Mouse (Mus musculus) kidney, postnatal 0 days (tissue): ENCODE measurements at regions not wholly inside any gene's neighbourhood (a gene's known extent, or its start where the extent isn't known, plus 50 kb on each side); places are given as distances from the start of the nearest gene placed in this dataset.

Source experiments
- ATAC-seq: fragments of 200-750 bp; cut with Nextera tagmentation; replicated peaks from 2 replicates; pipeline ENCODE4 v1.8.0; 2017; ENCODE audit warnings: low read depth, moderate number of reproducible peaks, moderate TSS enrichment, moderate library complexity; ENCODE audit not compliant: low FRiP score
- DNase-seq: peaks from one replicate; pipeline ENCODE4 v3.0.0-alpha.2; 2016; ENCODE audit warnings: low spot score
- H3K27ac ChIP-seq: fragments of 300-500 bp; sonication (generic); 2 replicates; pipeline ENCODE4 v1.5.1; 2014; ENCODE audit warnings: mild to moderate bottlenecking
- H3K27me3 ChIP-seq: fragments of 300-500 bp; sonication (generic); 2 replicates; pipeline ENCODE4 v1.6.1; 2014; ENCODE audit warnings: low read length, mixed read lengths; ENCODE audit not compliant: insufficient read depth
- H3K36me3 ChIP-seq: fragments of 300-500 bp; sonication (generic); 2 replicates; pipeline ENCODE4 v1.6.1; 2014; ENCODE audit warnings: low read length, mixed read lengths; ENCODE audit not compliant: insufficient read depth
- H3K4me1 ChIP-seq: fragments of 300-500 bp; sonication (generic); replicated peaks from 2 replicates; pipeline ENCODE4 v1.6.1; 2014; ENCODE audit warnings: antibody characterized with exemption, low read length, mixed read lengths; ENCODE audit not compliant: insufficient read depth
- H3K4me2 ChIP-seq: fragments of 300-500 bp; sonication (generic); 2 replicates; pipeline ENCODE4 v1.6.1; 2014; ENCODE audit warnings: mild to moderate bottlenecking, low read length, moderate library complexity, mixed read lengths
- H3K4me3 ChIP-seq: fragments of 300-500 bp; sonication (generic); replicated peaks from 2 replicates; pipeline ENCODE4 v1.5.1; 2014; ENCODE audit warnings: low read depth, low read length
- H3K9ac ChIP-seq: fragments of 300-500 bp; sonication (generic); 2 replicates; pipeline ENCODE4 v1.6.1; 2014; ENCODE audit warnings: low read depth, low read length
- H3K9me3 ChIP-seq: fragments of 300-500 bp; sonication (generic); replicated peaks from 2 replicates; pipeline ENCODE4 v1.6.1; 2016; ENCODE audit warnings: low read length, inconsistent platforms, mixed read lengths
- CTCF ChIP-seq: IDR thresholded peaks from 2 replicates; pipeline ENCODE4 v1.5.1; 2016; ENCODE audit warnings: antibody characterized with exemption, low read depth, mild to moderate bottlenecking, moderate library complexity
- WGBS: fragments of 180-500 bp; shearing (Covaris S2); extraction: QIAGEN DNeasy Blood & Tissue Kit; methylation state at CpG from one replicate; pipeline ENCODE4 v1.1.7; 2014; 5-methylcytosine and 5-hydroxymethylcytosine counted together

DNA sequence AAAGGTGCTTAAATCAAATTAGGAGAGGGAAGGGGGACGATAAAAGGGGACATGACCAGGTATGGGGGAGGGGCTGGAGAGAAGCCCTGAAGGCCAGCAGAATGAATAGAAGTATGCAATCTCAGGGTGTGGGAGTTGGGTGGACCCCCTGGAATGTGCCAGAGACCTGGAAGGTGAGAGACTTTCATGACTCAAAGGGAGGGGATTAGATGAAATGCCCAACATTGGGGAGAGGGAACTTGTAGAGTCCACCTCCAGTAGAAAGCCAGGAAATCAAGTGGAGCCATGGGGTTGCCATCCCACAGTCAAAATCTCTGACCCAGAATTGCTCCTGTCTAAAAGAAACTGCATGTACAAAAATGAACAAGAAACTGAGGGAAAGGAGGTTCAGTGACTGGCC lies 666.5 kb downstream of the Cps1 start:
- ATAC-seq (no peak), DNase-seq (no peak)
- H3K4me2 ChIP-seq: no peak overlapping the region
- H3K36me3 ChIP-seq: no peaks in the 10 kb centered on the region
- no peak overlapping the region for H3K4me3 ChIP-seq
- TF ChIP-seq CTCF: no peak
- 75% methylated on average over 1 of the region's 1 CpGs for WGBS
- no peaks in the 10 kb centered on the region for H3K4me1 ChIP-seq
- no peaks in the 10 kb centered on the region for H3K9me3 ChIP-seq
- no peak overlapping the region for H3K9ac ChIP-seq
- H3K27me3 ChIP-seq: no peaks in the 10 kb centered on the region
- no peak overlapping the region for H3K27ac ChIP-seq

GRCm38 (mm10) chr1:67795066-67795465 lies 672.2 kb downstream of the Cps1 start:
- no peaks in the 10 kb centered on the region for H3K27me3 ChIP-seq
- no peak overlapping the region for H3K27ac ChIP-seq
- no peaks in the 10 kb centered on the region for H3K9me3 ChIP-seq
- DNase-seq (peak; percentile 50), ATAC-seq (no peak)
- TF ChIP-seq CTCF: no peak
- H3K9ac ChIP-seq: no peak overlapping the region
- no peak overlapping the region for H3K4me2 ChIP-seq
- H3K4me3 ChIP-seq: no peak overlapping the region
- WGBS: 9% methylated on average over 2 of the region's 2 CpGs
- H3K36me3 ChIP-seq: no peaks in the 10 kb centered on the region
- H3K4me1 ChIP-seq: no peaks in the 10 kb centered on the region

DNA sequence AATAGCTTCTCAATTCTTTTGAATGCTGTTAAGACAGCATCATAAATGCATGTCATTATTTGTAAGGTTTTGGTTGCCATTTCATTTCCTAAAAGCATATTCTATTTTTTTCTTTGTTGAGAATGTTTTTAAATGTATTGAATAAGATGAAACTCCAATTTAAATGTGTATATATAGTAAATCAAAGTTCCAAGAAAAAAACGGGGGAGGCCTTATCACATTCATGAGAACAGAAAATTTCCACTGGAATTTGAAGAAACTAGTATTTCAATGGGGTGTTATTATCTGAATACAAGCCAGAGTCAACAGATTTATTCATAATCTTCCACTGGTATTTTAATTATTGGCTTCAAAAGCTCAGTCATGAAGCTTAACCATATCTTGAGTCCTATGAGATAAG lies 672.7 kb downstream of the Cps1 start:
- 56% methylated on average over 1 of the region's 1 CpGs for WGBS

DNA sequence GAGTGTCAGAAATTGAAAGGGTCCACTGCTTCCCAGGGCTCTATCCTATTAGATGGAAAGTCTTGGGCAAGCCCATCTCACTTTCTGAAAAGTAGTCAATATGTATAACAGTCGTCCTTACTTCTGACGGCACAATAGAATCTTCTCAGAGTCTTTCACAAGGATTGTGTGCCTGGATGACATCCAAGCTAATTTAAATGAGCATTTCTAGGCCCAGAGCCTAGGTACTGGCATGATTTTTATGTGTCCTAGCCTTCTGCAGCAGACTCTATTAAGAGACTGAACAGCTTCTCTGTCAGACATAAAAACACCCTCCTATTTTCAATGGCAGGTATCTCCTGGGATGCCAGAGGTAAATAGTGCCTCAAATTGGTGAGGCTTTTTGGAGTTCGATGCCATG lies 680.5 kb downstream of the Cps1 start:
- no peak overlapping the region for H3K4me2 ChIP-seq
- TF ChIP-seq CTCF: no peak
- H3K27me3 ChIP-seq: no peaks in the 10 kb centered on the region
- ATAC-seq (no peak), DNase-seq (no peak)
- no peaks in the 10 kb centered on the region for H3K9me3 ChIP-seq
- H3K4me1 ChIP-seq: no peaks in the 10 kb centered on the region
- no peaks in the 10 kb centered on the region for H3K36me3 ChIP-seq
- 83% methylated on average over 3 of the region's 3 CpGs for WGBS
- H3K4me3 ChIP-seq: no peak overlapping the region
- no peak overlapping the region for H3K27ac ChIP-seq
- no peak overlapping the region for H3K9ac ChIP-seq

More for the DNA sequence above, 672.7 kb downstream of the Cps1 start:
- Histone ChIP-seq H3K4me2 (no peak overlapping the region), H3K4me3 (no peak overlapping the region), H3K27ac (no peak overlapping the region), H3K9ac (no peak overlapping the region), H3K27me3 (no peaks in the 10 kb centered on the region), H3K9me3 (no peaks in the 10 kb centered on the region), H3K36me3 (no peaks in the 10 kb centered on the region), H3K4me1 (no peaks in the 10 kb centered on the region)
- ATAC-seq: no peak
- no peak for TF ChIP-seq CTCF
- no peak for DNase-seq

DNA sequence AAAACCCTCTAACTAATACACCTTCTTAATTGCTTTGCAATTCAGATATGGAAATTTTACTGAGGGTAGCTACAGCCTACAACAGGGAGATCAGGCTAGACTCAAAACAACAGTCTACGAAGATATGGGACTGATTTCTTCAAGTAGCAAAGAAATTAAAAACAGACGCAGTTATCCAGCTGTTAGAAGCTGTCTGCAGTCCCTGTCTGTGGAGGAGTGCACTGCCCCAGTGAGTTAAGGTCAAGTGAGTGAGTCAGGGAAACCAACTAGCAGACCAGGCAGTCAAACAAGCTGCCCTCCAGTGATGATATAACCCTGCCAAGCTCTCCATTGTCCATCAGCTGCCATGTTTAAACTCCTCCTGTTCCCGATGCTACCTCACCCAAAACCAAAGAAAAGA lies 697.3 kb downstream of the Cps1 start:
- WGBS: 56% methylated on average over 3 of the region's 3 CpGs

GRCm38 (mm10) chr1:67848006-67848405 lies 725.2 kb downstream of the Cps1 start:
- H3K9me3 ChIP-seq: no peaks in the 10 kb centered on the region
- WGBS: 61% methylated on average over 1 of the region's 1 CpGs
- ATAC-seq (no peak), DNase-seq (no peak)
- no peaks in the 10 kb centered on the region for H3K27me3 ChIP-seq
- no peak for TF ChIP-seq CTCF
- H3K4me1 ChIP-seq: no peaks in the 10 kb centered on the region
- H3K4me3 ChIP-seq: no peak overlapping the region
- no peaks in the 10 kb centered on the region for H3K36me3 ChIP-seq
- H3K9ac ChIP-seq: no peak overlapping the region
- H3K27ac ChIP-seq: no peak overlapping the region
- no peak overlapping the region for H3K4me2 ChIP-seq

More for the DNA sequence above, 697.3 kb downstream of the Cps1 start:
- ATAC-seq: no peak
- H3K9me3 ChIP-seq: no peaks in the 10 kb centered on the region
- no peak overlapping the region for H3K4me3 ChIP-seq
- H3K9ac ChIP-seq: no peak overlapping the region
- no peak overlapping the region for H3K27ac ChIP-seq
- TF ChIP-seq CTCF: no peak
- no peak for DNase-seq
- no peaks in the 10 kb centered on the region for H3K27me3 ChIP-seq
- H3K4me1 ChIP-seq: no peaks in the 10 kb centered on the region
- no peaks in the 10 kb centered on the region for H3K36me3 ChIP-seq
- no peak overlapping the region for H3K4me2 ChIP-seq

DNA sequence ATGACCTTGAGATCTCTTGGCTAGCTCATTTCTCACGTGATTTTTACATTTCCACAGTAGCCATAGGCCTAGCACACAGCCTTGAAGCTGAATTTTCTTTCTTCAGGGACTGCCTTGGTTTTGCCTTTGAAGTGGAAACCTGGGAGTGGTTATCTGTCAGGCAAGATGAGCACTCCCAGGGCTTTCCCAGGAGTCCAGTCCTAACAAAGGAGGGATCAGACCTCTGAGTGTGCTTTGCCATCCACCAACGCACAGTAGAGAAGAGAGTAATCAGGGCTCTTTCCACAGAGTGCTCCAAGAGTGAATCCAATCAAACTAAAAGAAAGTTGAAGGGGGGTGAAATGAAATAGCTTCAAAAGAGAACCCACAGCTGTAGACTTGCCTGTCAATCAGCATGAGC lies 770.7 kb downstream of the Cps1 start:
- Histone ChIP-seq H3K27me3 (no peaks in the 10 kb centered on the region), H3K27ac (no peak overlapping the region), H3K9me3 (no peaks in the 10 kb centered on the region), H3K4me1 (no peaks in the 10 kb centered on the region), H3K9ac (no peak overlapping the region), H3K4me2 (no peak overlapping the region), H3K4me3 (no peak overlapping the region), H3K36me3 (no peaks in the 10 kb centered on the region)
- no peak for ATAC-seq
- no peak for TF ChIP-seq CTCF
- 39% methylated on average over 2 of the region's 2 CpGs for WGBS
- no peak for DNase-seq
